Mouse (Mus musculus): ENCODE results near the gene Gm12166. TPM values are rescaled to one million over a fixed set of nuclear protein-coding genes. Genes with fewer than 3 reads are reported as not detected.

The Gm12166 gene
- polyA plus RNA-seq (2017; shearing (Covaris generic)) = 8.8 TPM

DNA sequence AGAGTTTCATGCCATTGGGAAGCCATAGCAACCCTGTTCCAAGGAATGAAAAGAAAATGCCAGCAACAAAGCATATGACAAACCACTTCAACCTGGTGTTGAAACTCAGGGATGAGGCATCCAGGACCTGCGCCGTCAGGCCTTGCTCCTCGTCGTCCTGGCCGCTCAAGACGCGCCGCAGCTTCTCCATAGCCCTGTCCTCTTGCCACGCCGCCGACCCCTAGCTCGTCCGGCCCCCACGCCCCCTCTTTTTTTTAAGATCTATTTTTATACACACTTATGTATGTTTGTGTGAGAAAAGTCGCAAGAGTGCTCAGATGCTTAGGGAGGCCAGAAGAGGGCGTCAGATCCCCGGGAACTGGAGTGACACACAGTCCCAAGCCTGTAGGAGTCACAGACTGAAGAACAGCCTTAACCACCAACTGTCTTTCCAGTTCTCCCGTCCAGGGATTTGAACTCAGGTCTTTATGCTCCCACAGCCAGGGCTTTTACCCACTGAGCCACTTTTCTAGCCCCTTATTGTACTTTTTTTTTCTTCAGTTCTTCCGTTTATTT lies at the start of gene Gm12166:
Gene Gm12166 (minus strand): TSS at position 217 of the 555 bp plus-strand sequence.

DNA sequence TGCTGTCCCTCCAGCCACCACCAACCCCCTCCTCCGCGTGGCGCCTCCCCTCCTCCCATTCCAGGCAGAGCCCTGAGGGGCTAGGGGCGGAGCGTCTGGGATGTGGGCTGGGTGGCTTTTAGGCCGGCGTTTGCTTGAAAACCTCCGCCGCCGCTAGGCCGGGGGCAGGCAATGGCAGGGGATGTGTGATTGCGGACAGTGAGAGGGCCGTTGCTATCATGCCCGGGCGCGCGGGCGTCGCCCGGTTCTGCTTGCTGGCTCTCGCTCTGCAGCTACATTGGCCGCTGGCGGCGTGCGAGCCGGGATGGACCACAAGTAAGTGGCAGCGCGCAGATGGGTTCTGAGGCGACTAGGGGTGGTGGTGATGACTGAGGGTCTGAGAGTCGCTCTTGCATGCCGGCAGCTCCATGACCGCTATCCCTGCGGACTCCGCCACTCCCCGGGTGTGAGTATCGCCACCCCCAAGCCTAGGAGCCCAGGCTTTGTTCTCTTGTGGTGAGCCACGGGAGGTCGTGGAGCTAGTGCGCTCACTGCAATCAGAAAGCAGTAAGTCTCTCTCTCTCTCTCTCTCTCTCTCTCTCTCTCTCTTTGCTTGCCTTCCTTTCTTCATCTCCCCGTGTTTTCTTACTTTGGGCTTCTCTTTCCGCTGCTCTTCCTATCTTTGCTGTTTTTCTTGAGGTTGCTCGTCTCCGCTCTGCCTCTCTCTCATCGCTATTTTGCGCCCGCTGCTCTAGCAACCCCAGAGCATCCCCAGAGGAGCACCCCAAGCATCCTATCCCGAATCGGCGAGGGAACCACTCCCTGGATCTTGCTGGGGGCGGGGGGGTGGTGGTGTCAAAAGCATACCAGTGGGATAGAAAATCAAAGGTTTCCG lies 4.0 kb upstream of the Gm12166 start, which contains the start of gene Adam19:
Gene Adam19 (plus strand): TSS at position 97 of the 874 bp plus-strand sequence.

Other genes starting within 250 kb of the Gm12166 start
- 35.5 TPM for gene Clint1, start 200.3 kb downstream of the Gm12166 start, polyA plus RNA-seq (2017; shearing (Covaris generic))
- gene Lsm11, start 107.4 kb downstream of the Gm12166 start, polyA plus RNA-seq (2017; shearing (Covaris generic)) = 1.5 TPM
- 6.3 TPM for gene Thg1l, start 96.8 kb downstream of the Gm12166 start, polyA plus RNA-seq (2017; shearing (Covaris generic))
- not detected for gene Sox30, start 72.0 kb downstream of the Gm12166 start, polyA plus RNA-seq (2017; shearing (Covaris generic))
- gene Adam19, start 3.7 kb upstream of the Gm12166 start, polyA plus RNA-seq (2017; shearing (Covaris generic)) = 64.5 TPM
- 0.28 TPM for gene Nipal4, start 114.2 kb upstream of the Gm12166 start, polyA plus RNA-seq (2017; shearing (Covaris generic))
- 0.87 TPM for gene Fndc9, start 183.2 kb upstream of the Gm12166 start, polyA plus RNA-seq (2017; shearing (Covaris generic))

Data from activated CD4-positive, CD25-positive, alpha-beta regulatory T cell, adult 9 weeks (primary cell).